Mouse (Mus musculus) frontal cortex, postnatal 36 days (tissue): ENCODE measurements at regions not wholly inside any gene's neighbourhood (a gene's known extent, or its start where the extent isn't known, plus 50 kb on each side); places are given as distances from the start of the nearest gene placed in this dataset.

ENCODE experiments used
- DNase-seq, 2 experiments: peaks; one replicate each; pipeline ENCODE4 v3.0.0; 2022; ENCODE audit warnings: low spot score in 2 of 2

- no peak for DNase-seq
Observed at GRCm38 (mm10) chr14:120661111-120661510, 182.9 kb downstream of the Rap2a start.

DNA sequence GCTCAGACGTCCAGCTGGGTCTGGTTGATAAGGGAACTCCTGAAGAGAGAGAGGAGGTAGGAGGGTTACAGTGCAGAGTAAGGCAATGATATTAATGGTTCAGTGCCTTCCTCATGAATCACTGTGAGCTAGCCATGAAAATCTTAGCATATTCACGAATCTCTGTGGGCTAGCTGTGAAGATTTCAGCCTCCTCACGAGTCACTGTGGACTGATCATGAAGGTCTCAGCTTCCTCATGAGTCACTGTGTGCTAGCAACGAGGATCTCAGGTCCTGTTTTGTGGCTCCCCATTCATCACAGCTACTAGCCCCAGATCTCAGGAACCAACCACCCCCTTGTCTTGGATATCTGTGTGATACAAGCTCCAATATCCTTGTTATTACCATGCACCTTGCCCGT lies 191.4 kb downstream of the Rap2a start:
- DNase-seq = peak; percentile 23 to 35

DNA sequence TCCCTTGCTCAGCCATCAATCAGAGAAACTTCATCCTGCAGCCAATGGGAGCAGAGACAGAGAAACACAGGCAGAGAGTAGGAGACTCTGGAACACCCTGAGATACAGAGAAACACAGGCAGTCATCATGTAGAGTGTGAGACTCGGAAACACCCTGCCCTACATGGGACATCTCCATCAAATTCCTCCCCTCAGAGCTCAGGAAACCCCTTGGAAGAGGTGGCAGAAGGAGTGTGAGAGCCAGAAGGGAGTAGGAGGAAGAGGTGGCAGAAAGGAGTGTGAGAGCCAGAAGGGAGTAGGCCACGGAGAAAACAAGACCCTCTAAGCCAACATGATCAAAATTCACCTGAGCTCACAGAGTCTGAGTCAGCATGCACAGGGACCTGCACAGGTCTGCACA lies 197.5 kb downstream of the Rap2a start:
- no peak for DNase-seq

- DNase-seq = peak in 1 of 2 experiments; percentile 59
Observed at GRCm38 (mm10) chr14:120678533-120678932, 200.3 kb downstream of the Rap2a start.

- peak; percentile 32 to 52 for DNase-seq
Observed at GRCm38 (mm10) chr14:120679072-120679471, 200.8 kb downstream of the Rap2a start.

DNA sequence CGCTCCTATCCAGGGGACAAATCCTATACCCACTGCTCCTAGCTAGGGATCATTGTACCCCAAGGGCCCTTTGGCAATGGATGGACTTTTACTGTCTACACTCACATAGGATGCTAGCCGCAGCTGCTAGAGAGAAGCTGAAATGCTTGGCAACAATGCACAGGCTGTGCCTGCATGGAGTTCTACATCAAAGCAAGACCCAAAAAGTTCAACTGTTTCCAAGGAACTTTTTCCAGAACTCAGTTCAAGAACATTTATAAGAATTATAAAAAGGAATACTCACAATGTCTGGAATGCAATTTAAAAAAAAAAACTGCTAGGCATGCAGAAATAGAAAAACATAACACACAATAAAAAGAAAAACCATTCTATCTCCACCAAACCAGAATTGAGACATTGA lies 202.0 kb downstream of the Rap2a start:
- no peak for DNase-seq

DNA sequence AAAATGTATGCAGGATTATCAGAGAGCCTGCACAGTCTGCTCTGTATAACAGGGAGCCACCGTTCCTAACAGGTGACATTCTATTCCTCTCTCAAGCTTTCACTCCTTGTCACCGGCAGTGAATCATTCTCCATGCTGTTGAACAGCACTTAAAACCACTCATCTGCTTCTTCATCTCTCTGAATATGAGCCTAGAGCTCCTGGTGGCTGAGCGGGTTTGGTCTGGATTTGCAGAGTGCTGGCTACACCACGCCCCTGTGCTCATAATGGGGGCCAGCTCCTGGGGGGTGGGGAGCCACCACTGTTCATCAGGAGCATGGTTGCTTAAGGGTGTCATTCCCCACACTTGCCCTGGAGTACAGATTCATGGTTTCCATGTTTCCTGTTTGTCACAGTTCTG lies 207.0 kb downstream of the Rap2a start:
- no peak for DNase-seq

- DNase-seq = no peak
Observed at GRCm38 (mm10) chr14:120685877-120686276, 207.6 kb downstream of the Rap2a start.

GRCm38 (mm10) chr14:120686751-120687150 lies 208.5 kb downstream of the Rap2a start:
- no peak for DNase-seq

DNA sequence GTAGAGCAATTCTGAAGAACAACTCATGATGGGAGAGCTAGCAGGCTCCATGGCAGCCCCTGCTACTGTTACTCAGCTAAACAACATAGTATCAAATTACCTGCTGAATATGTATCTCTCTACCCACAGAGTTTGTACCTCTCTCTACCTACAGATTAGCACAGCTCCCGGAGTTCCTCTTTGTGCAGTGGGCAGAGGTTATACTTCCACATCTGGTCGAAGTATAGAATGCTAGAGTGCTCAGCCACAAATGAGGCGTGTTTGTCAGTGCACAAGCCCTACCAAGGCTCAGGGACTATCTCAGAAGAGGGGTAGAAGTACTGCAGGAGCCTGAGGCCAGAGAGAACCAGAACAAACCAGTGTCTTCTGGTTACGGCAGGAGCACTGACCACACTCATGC lies 211.6 kb upstream of the Ipo5 start:
- no peak for DNase-seq

DNA sequence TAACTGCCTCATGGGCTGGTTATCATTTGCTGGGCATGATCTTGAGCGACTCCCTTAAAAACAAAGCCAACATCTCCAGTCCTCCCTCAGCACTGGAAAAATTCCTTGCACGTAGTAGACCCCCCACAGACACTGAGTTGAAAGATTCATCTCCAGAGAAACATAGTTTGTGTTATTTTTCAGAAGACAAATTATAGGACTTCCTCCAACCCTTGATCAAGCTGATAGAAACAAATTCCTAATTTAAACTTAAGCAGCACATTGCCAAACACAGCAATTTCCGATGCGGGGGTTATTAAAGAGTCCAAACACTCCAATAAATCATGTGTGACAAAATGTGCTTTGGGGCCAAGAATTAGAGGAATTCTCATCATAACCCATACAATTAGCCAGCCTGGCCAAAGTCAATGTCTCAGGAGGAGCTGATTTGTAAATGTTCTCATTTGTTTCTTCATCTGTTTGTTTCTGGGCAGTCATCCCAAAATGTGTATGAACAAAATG lies 205.7 kb upstream of the Ipo5 start:
- DNase-seq = no peak

DNA sequence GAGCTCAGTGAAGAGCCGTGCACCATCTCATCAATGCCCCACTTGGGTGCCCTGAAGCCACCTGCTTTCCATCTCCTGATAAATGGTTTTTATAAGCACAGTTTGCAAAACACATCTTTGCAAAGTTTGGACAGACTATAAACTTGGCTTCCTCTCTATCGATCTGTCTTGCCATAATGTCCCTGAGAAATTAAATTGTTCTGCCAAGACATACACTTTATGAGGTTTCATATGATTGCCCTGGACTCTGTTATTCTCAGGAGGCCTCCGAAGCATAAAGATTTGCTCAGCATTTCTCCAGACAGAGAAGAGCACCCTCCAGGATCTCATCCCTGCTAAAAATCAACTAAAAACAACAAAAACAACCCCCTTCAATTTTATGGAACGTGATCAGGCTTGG lies 200.2 kb upstream of the Ipo5 start:
- no peak for DNase-seq

DNA sequence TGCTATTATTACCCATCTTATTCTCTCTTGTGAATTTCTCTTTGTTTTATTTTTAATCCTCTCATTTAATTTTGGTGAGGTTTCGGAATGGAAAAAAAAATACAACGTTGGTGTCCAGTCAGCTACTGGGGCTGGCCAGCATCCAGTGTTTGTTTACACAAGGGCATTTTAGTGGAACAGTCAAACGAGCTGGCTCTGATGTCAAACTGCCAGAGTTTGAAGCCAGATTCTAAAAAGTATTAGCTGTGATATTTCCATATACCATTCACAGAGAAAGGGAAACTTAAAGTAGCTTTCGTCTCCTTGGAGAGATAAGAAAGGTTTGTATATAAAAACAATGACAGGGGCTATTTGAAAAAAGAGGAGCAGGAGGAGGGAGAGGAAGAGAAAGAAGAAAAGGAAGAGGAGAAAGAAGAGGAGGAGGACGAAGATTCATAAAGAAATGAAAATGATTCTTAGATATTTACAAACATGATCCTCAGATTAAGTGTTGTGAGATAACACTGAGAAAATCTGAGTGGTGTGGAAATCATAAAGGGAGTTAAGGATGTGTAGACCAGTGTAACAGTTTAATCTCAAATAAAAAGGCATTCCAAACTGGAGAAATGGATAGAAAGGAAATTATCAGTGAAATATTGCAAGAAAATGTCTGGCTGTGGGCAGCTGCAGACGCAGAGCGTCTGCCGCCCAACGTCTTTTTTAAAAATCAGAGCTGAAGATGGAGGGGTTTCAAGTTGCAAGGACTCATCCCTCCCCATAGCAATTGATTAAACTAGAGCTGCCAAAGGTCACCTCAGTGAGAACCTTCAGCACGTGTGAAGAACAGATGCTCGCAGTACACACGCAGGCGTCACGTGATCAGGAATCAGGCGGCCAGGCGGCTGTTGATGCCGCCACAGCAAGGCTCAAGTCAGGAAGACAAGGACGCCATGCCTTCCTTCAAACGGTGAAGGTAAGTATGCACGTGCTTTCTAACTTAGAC lies 190.3 kb upstream of the Ipo5 start:
- no peak for DNase-seq

- DNase-seq = no peak
Observed at GRCm38 (mm10) chr14:120721593-120722461, 189.2 kb upstream of the Ipo5 start.

DNA sequence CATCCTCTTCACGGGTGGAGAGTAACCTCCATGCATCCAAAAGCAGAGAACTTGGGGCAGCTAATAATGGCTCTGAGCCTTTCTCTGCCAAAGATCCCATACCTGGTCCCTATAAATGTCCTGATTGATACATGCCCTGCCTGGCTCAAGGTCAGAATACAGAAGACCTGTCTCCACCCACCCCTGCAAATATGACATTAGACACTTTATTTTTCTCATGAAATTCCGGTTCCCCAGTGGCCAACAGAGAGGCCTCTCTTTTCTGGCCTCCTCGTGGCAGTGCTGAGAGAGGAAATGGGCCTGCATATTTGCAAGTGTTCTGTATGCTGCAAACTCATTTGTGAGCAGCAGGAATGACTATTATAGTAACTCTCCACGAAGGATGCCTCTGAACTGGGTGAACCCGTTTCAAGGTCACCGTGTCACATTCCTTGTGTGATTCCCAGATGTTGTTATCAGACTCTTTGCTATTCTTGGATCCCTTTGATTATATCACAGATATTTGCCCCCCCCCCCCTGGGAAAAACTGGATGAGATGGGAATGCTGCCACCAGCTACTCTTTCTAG lies 188.4 kb upstream of the Ipo5 start:
- DNase-seq = no peak

GRCm38 (mm10) chr14:120728107-120728506 lies 182.9 kb upstream of the Ipo5 start:
- no peak for DNase-seq

DNA sequence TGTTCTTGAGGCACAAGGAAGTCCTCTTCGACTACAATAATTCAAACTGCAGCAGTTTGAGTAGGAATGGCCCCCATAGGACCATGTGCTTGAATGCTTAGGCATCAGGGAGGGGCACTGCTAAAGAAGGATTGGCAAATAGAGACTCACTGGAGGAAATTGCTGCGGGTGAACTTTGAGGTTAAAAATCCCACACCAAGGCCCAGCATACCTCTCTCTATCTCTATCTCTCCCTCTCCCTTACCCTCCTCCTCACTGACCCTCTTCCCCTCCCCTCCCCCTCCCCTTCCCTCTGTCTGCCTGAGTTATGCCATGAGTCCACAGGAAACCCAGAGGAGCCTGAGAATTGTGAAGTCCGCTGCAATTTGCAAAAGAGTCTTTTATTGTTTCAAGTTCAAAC lies 180.8 kb upstream of the Ipo5 start:
- DNase-seq = no peak

- DNase-seq = no peak
Observed at GRCm38 (mm10) chr14:120731679-120732281, 179.2 kb upstream of the Ipo5 start.

DNA sequence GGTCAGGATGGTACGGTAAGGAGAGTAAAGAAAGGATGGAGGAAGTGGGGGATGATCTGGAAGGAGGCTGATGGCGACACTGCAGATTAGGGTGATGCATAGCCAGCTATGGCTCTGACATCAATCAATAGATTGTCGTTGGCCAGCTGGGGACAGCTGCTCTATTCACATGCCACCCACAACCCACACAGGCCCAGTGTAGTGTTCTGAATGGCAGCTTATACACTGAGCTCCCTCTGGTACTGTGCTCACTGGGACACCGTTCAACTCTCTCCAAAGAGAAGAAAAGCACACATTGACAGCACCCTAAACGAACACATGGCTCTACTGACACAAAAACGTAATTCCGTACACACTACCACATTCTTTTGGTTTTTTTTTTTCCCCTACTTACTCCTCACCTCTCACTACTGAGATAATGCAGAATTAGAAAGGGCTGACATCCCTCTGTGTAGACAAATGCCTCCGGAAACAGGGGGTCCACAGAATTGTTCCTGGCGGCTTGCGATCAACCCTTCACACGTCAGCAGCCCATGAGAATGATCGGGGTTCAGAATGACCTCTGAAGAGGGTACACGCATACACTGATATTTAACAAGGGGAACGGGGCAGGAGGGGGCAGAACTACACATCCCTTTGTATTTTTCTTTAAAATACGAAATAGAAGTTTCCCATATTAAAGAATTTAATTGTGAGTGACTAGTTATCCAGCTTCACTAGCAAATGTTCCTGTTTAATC lies 178.5 kb upstream of the Ipo5 start:
- DNase-seq = no peak

DNA sequence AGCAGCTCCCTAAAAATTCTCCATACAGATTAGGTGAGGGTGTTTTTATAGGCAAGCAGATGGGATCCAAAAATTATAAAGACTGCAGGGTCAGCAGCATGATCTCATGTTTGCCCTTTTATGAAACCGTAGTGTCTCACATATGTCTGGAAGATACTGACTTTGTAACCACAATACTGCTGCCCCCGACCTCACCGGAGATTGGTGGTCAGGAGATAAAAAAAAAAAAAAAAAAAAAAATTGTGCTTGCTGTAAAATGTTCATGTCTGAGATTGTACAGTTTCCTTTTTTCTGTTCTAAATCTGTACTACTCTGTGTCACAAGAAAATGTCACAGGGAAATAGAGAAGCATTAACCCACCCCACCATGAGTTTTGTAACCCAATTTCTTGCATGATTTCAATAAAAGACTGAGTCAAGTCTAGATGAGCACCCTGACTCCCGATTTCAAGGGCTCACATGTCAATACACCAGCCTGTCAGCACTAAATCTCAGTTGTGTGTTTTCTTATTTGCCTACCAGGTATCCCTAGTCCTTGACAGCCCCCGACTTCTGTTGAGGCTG lies 169.5 kb upstream of the Ipo5 start:
- DNase-seq = no peak

- no peak for DNase-seq
Observed at GRCm38 (mm10) chr14:120754011-120754410, 157.0 kb upstream of the Ipo5 start.
